Mouse (Mus musculus): ENCODE measurements at regions not wholly inside any gene's neighbourhood (a gene's known extent, or its start where the extent isn't known, plus 50 kb on each side); places are given as distances from the start of the nearest gene placed in this dataset.

DNA sequence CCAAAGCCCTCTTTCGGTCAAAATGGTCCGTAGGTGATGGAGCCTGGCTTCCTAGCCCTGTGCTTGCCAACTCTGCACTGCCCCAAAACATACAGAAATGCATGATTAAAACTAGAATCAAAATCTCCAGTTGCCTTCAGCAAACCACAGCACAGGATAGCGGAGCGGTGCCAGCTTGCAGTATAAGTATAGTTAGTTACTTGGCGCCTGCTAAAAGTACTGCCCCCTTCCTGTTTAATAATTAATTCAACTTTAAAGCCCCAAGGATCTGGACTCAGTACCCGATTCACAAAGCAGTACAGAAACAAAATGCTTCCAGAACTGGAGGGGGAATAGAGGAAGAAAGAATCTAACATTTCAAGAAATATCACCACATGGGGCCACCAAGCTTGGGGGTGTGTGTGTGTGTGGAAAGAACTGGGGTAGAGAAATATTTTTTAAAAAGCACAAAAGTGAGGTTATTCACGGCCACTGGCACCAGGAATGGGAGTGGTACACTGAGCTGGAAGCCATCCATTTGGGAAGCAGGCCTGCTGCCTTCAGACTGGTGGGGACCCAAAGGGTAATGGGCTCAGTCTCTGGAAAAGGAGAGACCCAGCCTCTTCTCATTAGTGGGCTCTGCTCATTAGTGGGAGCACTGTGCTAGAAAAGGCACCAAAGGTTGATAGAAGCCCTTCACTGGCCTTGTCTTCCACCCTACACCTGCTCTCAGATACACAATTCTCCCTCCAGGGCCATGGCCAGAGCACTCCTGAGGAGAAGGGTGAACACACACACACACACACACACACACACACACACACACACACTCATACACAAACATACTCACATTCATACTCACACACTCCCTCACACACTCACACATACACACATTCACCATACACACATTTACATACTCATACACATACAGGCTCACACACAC is 75.8 kb upstream of the Mrps9 start:
- TF ChIP-seq CTCF (IDR thresholded peaks at IDR 0.05; ENCODE audit: borderline replicate concordance, extremely low read depth, insufficient read depth, insufficient read length) (no peak), POLR2A (IDR thresholded peaks at IDR 0.05; ENCODE audit: borderline replicate concordance, extremely low read depth, insufficient read depth, insufficient read length, poor library complexity, severe bottlenecking) (no peak)

Measured in brain, embryonic 14.5 days (tissue).